Mouse (Mus musculus) hindbrain, embryonic 15.5 days (tissue): Measurements from ENCODE around the gene Pard3b. TPM values are rescaled to one million over a fixed set of nuclear protein-coding genes. Genes with fewer than 3 reads are reported as not detected.

Source experiments
- ATAC-seq: fragments of 200-750 bp; cut with Nextera tagmentation; 2 replicates; pipeline ENCODE4 v1.8.0; 2017; ENCODE audit warnings: low read depth, moderate number of reproducible peaks, moderate TSS enrichment; ENCODE audit not compliant: low FRiP score
- H3K27ac ChIP-seq: fragments of 300-500 bp; sonication (generic); replicated peaks from 2 replicates; pipeline ENCODE4 v1.5.1; 2015; ENCODE audit warnings: mild to moderate bottlenecking, inconsistent platforms
- H3K27me3 ChIP-seq: fragments of 300-500 bp; sonication (generic); 2 replicates; pipeline ENCODE4 v1.6.1; 2015; ENCODE audit warnings: control low read depth, inconsistent platforms
- H3K36me3 ChIP-seq: fragments of 300-500 bp; sonication (generic); 2 replicates; pipeline ENCODE4 v1.6.1; 2015; ENCODE audit warnings: control low read depth, inconsistent platforms
- H3K4me1 ChIP-seq: fragments of 300-500 bp; sonication (generic); replicated peaks from 2 replicates; pipeline ENCODE4 v1.6.1; 2015; ENCODE audit warnings: control low read depth, inconsistent platforms
- H3K4me2 ChIP-seq: fragments of 300-500 bp; sonication (generic); 2 replicates; pipeline ENCODE4 v1.6.1; 2015; ENCODE audit warnings: moderate library complexity, mild to moderate bottlenecking, inconsistent platforms
- H3K4me3 ChIP-seq: fragments of 300-500 bp; sonication (generic); 2 replicates; pipeline ENCODE4 v1.5.1; 2015; ENCODE audit warnings: mild to moderate bottlenecking, inconsistent platforms
- H3K9ac ChIP-seq: fragments of 300-500 bp; sonication (generic); 2 replicates; pipeline ENCODE4 v1.6.1; 2015; ENCODE audit warnings: inconsistent platforms
- H3K9me3 ChIP-seq: fragments of 300-500 bp; sonication (generic); 2 replicates; pipeline ENCODE4 v1.6.1; 2016; ENCODE audit warnings: control low read depth, inconsistent platforms
- WGBS: fragments of 180-500 bp; shearing (Covaris S2); methylation state at CpG from one replicate; pipeline ENCODE4 v1.1.7; 2015; 5-methylcytosine and 5-hydroxymethylcytosine counted together
- polyA plus RNA-seq: library from polyadenylated mRNA; unstranded; fragments of >200 nt; fragmentation: Nextera tagmentation; extraction: Ambion mirVana; gene quantifications from 2 replicates; pipeline ENCODE4 v1.2.1, GENCODE M21; 2015

Pard3b gene
- polyA plus RNA-seq, 1 experiment from 2014 or later: 9.0 TPM

GRCm38 (mm10) chr1:62053167-62053638, 414.6 kb downstream of the Pard3b start:
- no peaks in the 10 kb centered on the region for H3K9me3 ChIP-seq
- peaks cover 9% of the 10 kb centered on the region for H3K4me1 ChIP-seq
- H3K4me3 ChIP-seq: no peak overlapping the region
- H3K27me3 ChIP-seq: no peaks in the 10 kb centered on the region
- H3K36me3 ChIP-seq: no peaks in the 10 kb centered on the region
- no peak overlapping the region for H3K9ac ChIP-seq
- peak overlapping the region; percentile 51; the same call in 1 of the 2 replicates for H3K27ac ChIP-seq
- H3K4me2 ChIP-seq: 0 out of 2 replicates have a peak overlapping the region, but pooled peaks have one; percentile 1
- 25% methylated on average over 7 of the region's 7 CpGs for WGBS
- ATAC-seq: peak; percentile 73

GRCm38 (mm10) chr1:62055280-62055679, 416.7 kb downstream of the Pard3b start:
- Histone ChIP-seq H3K4me3 (no peak overlapping the region), H3K9ac (no peak overlapping the region), H3K4me1 (peaks cover 9% of the 10 kb centered on the region), H3K4me2 (no peak overlapping the region), H3K27ac (no peak overlapping the region), H3K9me3 (no peaks in the 10 kb centered on the region), H3K36me3 (no peaks in the 10 kb centered on the region), H3K27me3 (no peaks in the 10 kb centered on the region)
- ATAC-seq: no peak
- 66% methylated on average over 6 of the region's 6 CpGs for WGBS

GRCm38 (mm10) chr1:62070617-62071016, 432.0 kb downstream of the Pard3b start:
- ATAC-seq: no peak
- WGBS: 86% methylated on average over 6 of the region's 6 CpGs

GRCm38 (mm10) chr1:62071139-62071538, 432.5 kb downstream of the Pard3b start:
- Histone ChIP-seq H3K9me3 (no peaks in the 10 kb centered on the region), H3K4me2 (no peak overlapping the region), H3K27ac (no peak overlapping the region), H3K27me3 (no peaks in the 10 kb centered on the region), H3K9ac (no peak overlapping the region), H3K4me1 (no peaks in the 10 kb centered on the region), H3K4me3 (no peak overlapping the region), H3K36me3 (0 out of 2 replicates have a peak, but pooled peaks cover 4% of the 10 kb centered on the region)
- 81% methylated on average over 7 of the region's 7 CpGs for WGBS
- no peak for ATAC-seq

More at GRCm38 (mm10) chr1:62070617-62071016, 432.0 kb downstream of the Pard3b start:
- H3K4me1 ChIP-seq: no peaks in the 10 kb centered on the region
- H3K9ac ChIP-seq: no peak overlapping the region
- H3K27me3 ChIP-seq: no peaks in the 10 kb centered on the region
- H3K27ac ChIP-seq: no peak overlapping the region
- H3K36me3 ChIP-seq: 0 out of 2 replicates have a peak, but pooled peaks cover 4% of the 10 kb centered on the region
- H3K4me2 ChIP-seq: no peak overlapping the region
- H3K9me3 ChIP-seq: no peaks in the 10 kb centered on the region
- no peak overlapping the region for H3K4me3 ChIP-seq

GRCm38 (mm10) chr1:62076171-62076570, 437.5 kb downstream of the Pard3b start:
- no peaks in the 10 kb centered on the region for H3K4me1 ChIP-seq
- H3K36me3 ChIP-seq: no peaks in the 10 kb centered on the region
- H3K9ac ChIP-seq: no peak overlapping the region
- H3K27me3 ChIP-seq: no peaks in the 10 kb centered on the region
- no peak overlapping the region for H3K27ac ChIP-seq
- no peaks in the 10 kb centered on the region for H3K9me3 ChIP-seq
- 54% methylated on average over 3 of the region's 3 CpGs for WGBS
- H3K4me2 ChIP-seq: no peak overlapping the region
- ATAC-seq: no peak
- no peak overlapping the region for H3K4me3 ChIP-seq

- Histone ChIP-seq H3K4me3 (no peak overlapping the region), H3K36me3 (no peaks in the 10 kb centered on the region), H3K9me3 (no peaks in the 10 kb centered on the region), H3K9ac (no peak overlapping the region), H3K27me3 (no peaks in the 10 kb centered on the region), H3K4me2 (no peak overlapping the region), H3K4me1 (no peaks in the 10 kb centered on the region), H3K27ac (no peak overlapping the region)
- WGBS: 90% methylated on average over 4 of the region's 4 CpGs
- no peak for ATAC-seq
These were observed 442.5 kb downstream of the Pard3b start for GRCm38 (mm10) chr1:62081129-62081528.

GRCm38 (mm10) chr1:62085995-62086394, 447.4 kb downstream of the Pard3b start:
- no peaks in the 10 kb centered on the region for H3K4me1 ChIP-seq
- H3K9ac ChIP-seq: no peak overlapping the region
- ATAC-seq: no peak
- no peaks in the 10 kb centered on the region for H3K9me3 ChIP-seq
- H3K36me3 ChIP-seq: no peaks in the 10 kb centered on the region
- H3K4me3 ChIP-seq: no peak overlapping the region
- WGBS: 40% methylated on average over 6 of the region's 6 CpGs
- H3K27ac ChIP-seq: no peak overlapping the region
- H3K27me3 ChIP-seq: no peaks in the 10 kb centered on the region
- no peak overlapping the region for H3K4me2 ChIP-seq

GRCm38 (mm10) chr1:62087464-62087863, 448.8 kb downstream of the Pard3b start:
- Histone ChIP-seq H3K4me1 (no peaks in the 10 kb centered on the region), H3K9ac (no peak overlapping the region), H3K4me3 (0 out of 2 replicates have a peak overlapping the region, but pooled peaks have one; percentile 4), H3K27ac (no peak overlapping the region), H3K4me2 (peak overlapping the region; percentile 32), H3K27me3 (no peaks in the 10 kb centered on the region), H3K9me3 (no peaks in the 10 kb centered on the region), H3K36me3 (no peaks in the 10 kb centered on the region)
- ATAC-seq: no peak
- 32% methylated on average over 10 of the region's 10 CpGs for WGBS

GRCm38 (mm10) chr1:62094885-62095284, 456.3 kb downstream of the Pard3b start:
- Histone ChIP-seq H3K27me3 (no peaks in the 10 kb centered on the region), H3K9ac (no peak overlapping the region), H3K27ac (no peak overlapping the region), H3K4me1 (no peaks in the 10 kb centered on the region), H3K4me2 (no peak overlapping the region), H3K36me3 (no peaks in the 10 kb centered on the region), H3K4me3 (no peak overlapping the region), H3K9me3 (no peaks in the 10 kb centered on the region)
- WGBS: 94% methylated on average over 7 of the region's 7 CpGs
- no peak for ATAC-seq

- Histone ChIP-seq H3K4me2 (no peak overlapping the region), H3K4me3 (no peak overlapping the region), H3K4me1 (no peaks in the 10 kb centered on the region), H3K9me3 (no peaks in the 10 kb centered on the region), H3K9ac (no peak overlapping the region), H3K36me3 (no peaks in the 10 kb centered on the region), H3K27me3 (no peaks in the 10 kb centered on the region), H3K27ac (no peak overlapping the region)
- ATAC-seq: no peak
- WGBS: 88% methylated on average over 1 of the region's 1 CpGs
These were observed 483.8 kb downstream of the Pard3b start for GRCm38 (mm10) chr1:62122426-62122825.

- Histone ChIP-seq H3K36me3 (no peaks in the 10 kb centered on the region), H3K4me3 (no peak overlapping the region), H3K9ac (no peak overlapping the region), H3K27me3 (no peaks in the 10 kb centered on the region), H3K9me3 (no peaks in the 10 kb centered on the region), H3K4me1 (no peaks in the 10 kb centered on the region), H3K4me2 (no peak overlapping the region), H3K27ac (no peak overlapping the region)
- ATAC-seq: no peak
- WGBS: 72% methylated on average over 2 of the region's 2 CpGs
These were observed 490.6 kb downstream of the Pard3b start for GRCm38 (mm10) chr1:62129186-62129585.

- Histone ChIP-seq H3K27me3 (no peaks in the 10 kb centered on the region), H3K4me3 (no peak overlapping the region), H3K27ac (no peak overlapping the region), H3K9me3 (no peaks in the 10 kb centered on the region), H3K4me1 (no peaks in the 10 kb centered on the region), H3K9ac (no peak overlapping the region), H3K36me3 (no peaks in the 10 kb centered on the region), H3K4me2 (no peak overlapping the region)
- ATAC-seq: no peak
- 87% methylated on average over 4 of the region's 4 CpGs for WGBS
These were observed 509.5 kb downstream of the Pard3b start for GRCm38 (mm10) chr1:62148134-62148533.

GRCm38 (mm10) chr1:62148786-62149185, 510.2 kb downstream of the Pard3b start:
- no peak overlapping the region for H3K27ac ChIP-seq
- WGBS: 88% methylated on average over 6 of the region's 6 CpGs
- H3K9me3 ChIP-seq: no peaks in the 10 kb centered on the region
- ATAC-seq: no peak
- H3K27me3 ChIP-seq: no peaks in the 10 kb centered on the region
- H3K4me1 ChIP-seq: no peaks in the 10 kb centered on the region
- no peak overlapping the region for H3K9ac ChIP-seq
- H3K36me3 ChIP-seq: no peaks in the 10 kb centered on the region
- H3K4me2 ChIP-seq: no peak overlapping the region
- H3K4me3 ChIP-seq: no peak overlapping the region
